Mouse (Mus musculus): ENCODE measurements around the gene Clrn3.
"Not testable (repeated sequence)": the region's sequence is repeated elsewhere in the genome, so short reads cannot be mapped to it uniquely, and the experiment has no call there.

Clrn3 gene

DNA sequence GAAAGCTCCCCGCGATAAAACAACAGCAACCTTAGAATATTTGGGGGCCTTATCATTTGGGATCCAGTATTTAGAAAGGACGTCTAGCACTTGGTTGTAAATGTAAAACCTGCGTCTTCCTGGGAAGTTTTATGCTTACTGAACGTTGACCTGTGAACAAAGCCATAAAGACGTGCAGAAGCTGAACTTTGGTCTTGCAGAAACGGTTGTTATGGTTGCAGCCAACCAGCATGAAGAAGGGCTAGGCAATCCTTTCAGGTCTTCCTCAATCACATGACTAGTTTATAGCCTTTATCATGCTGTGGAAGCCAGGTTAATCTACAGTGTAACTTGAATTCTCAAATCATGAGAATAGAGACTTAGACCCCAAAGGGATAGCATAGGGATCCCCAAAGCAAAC lies at the start of gene Clrn3:
Gene Clrn3, minus strand, starts transcription at position 140 of the 400 bp plus-strand sequence.
- in situ Hi-C loops (cut with MboI; ENCODE audit: low sequenced_read_pairs): no loop called here

- in situ Hi-C loops (cut with MboI; ENCODE audit: low sequenced_read_pairs): no loop called here
Measured at GRCm38 (mm10) chr7:135576329-135576728, 47.9 kb upstream of the Clrn3 start.

DNA sequence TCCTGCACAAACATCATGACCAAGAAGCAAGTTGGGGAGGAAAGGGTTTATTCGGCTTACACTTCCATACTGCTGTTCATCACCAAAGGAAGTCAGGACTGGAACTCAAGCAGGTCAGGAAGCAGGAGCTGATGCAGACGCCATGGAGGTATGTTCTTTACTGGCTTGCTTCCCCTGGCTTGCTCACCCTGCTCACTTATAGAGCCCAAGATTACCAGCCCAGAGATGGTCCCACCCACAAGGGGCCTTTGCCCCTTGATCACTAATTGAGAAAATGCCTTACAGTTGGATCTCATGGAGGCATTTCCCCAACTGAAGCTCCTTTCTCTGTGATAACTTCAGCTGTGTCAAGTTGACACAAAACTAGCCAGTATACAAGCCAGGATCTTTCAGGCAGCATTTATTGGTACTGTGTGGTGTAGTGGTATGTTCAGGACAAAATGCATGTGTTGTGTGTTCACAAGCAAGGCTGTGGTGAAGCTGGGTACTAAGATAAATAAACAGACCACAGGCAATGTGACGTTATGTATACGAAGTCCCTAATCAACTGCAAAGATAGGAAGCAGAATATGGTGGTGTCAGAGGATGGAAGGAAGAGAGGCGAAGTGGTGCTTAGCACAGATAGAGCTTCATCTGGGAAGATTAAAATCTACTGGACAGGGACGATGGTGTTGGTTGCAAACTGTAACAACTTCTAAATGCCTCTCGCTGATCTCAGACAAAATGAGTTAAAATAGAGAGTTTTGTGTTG lies 47.0 kb upstream of the Clrn3 start:
- in situ Hi-C loops (cut with MboI; ENCODE audit: low sequenced_read_pairs): not testable (repeated sequence)

DNA sequence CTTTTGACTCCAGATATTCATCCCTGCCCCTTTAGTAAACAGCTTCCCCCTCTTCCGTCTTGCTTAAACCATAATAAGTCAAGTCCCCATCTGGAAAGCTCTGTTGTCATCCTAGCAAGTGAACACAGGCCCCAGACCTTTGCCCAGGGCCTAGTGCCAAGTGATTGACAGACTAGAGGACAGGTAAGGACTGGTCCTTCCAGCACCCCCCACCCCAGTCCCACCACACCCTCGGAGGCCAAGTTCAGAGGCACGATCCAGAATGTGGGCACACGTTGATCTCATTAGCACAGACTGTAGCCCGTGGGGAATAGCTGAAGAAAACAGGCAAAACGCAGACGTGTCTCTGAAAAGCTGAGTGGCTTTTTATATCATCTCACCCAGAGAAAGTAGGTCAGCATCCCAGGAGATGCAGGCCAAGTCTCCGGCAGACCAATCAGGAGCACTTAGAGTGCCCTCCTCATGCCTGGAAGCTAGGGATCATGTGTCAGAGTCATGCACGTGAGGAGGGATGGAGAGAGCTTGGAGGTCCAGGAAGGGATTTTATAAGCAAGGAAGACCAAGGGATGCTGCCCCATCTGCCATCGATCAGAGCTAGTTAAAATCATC lies 43.6 kb upstream of the Clrn3 start:
- in situ Hi-C loops (cut with MboI; ENCODE audit: low sequenced_read_pairs): no loop called here

DNA sequence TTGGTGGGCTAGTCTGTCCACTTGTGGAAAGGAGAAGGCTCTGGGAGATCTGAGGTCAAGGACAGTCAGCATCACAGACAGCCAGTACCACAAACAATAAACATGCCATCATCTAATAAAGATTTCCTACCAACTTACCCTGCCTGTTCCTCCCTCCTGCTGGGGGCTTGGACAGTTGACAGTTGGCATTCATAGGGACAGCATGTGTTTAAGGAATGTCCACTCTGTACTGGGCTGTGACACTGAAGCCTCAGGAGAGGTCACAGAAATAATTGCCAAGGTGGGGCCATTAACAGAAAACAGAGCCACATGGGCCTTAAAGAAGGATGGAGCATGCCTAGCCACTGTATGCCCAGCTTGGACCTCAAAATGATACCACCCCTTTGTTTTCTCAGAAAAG lies 42.9 kb upstream of the Clrn3 start:
- in situ Hi-C loops (cut with MboI; ENCODE audit: low sequenced_read_pairs): no loop called here

DNA sequence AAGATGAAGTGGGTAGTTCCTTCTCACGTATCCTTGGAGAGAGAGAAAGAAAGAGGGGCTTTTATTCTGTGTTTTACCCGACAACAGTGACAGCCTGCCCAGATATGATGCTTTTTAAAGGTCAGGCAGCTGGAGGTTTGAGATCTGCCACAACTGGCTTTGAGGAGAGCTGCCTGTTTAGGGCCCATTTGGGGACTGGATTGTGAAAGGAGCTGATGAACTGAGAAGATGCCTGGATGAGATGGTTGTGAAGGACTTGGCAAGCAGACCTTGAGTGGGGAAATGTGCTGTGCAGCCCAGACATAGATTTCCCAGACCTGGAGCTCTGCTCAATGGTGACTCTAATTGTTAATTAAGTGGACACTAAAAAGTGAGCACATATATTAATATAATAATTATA lies 40.1 kb upstream of the Clrn3 start:
- in situ Hi-C loops (cut with MboI; ENCODE audit: low sequenced_read_pairs): no loop called here

GRCm38 (mm10) chr7:135567582-135567981 lies 39.1 kb upstream of the Clrn3 start:
- in situ Hi-C loops (cut with MboI; ENCODE audit: low sequenced_read_pairs): no loop called here

DNA sequence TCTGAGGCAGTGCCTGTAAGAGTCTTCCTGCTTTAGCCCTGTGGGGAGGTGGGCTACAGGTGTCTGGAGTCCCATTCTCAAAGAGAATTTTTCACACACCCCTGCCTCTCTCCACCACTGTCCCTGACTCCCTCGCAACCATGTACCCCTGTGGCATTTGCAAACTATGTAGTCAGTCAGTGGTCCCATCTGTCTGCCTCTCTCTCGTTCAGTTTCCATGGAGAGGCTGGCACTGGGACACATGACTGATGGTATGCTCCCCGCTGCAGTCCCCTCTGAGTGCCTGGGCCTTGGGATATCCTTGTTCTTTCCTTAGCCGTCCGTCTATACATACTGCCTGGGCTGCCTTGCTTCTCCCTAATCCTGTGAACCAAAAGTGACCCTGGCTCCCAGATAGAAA lies 37.6 kb upstream of the Clrn3 start:
- in situ Hi-C loops (cut with MboI; ENCODE audit: low sequenced_read_pairs): no loop called here

GRCm38 (mm10) chr7:135564022-135564421 lies 35.6 kb upstream of the Clrn3 start:
- in situ Hi-C loops (cut with MboI; ENCODE audit: low sequenced_read_pairs): no loop called here

DNA sequence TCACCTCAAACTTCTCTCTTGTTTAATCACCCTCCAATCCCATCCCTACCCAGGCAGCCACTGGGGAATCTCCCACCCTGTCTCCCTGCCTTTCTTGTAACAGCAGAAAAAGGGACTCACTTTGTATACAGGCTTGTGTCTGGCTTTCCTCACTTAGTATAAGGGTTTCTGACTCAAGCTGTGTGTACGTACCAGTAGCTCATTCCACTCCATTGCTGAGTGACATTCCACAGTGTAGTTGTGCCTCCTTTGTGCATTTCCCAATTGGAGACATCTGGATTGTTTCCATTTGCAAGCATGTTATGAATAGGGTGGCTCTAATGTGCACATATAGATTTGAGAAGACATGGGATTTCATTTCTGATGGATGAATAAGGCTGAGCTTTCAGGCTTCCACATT lies 31.8 kb upstream of the Clrn3 start:
- in situ Hi-C loops (cut with MboI; ENCODE audit: low sequenced_read_pairs): no loop called here

DNA sequence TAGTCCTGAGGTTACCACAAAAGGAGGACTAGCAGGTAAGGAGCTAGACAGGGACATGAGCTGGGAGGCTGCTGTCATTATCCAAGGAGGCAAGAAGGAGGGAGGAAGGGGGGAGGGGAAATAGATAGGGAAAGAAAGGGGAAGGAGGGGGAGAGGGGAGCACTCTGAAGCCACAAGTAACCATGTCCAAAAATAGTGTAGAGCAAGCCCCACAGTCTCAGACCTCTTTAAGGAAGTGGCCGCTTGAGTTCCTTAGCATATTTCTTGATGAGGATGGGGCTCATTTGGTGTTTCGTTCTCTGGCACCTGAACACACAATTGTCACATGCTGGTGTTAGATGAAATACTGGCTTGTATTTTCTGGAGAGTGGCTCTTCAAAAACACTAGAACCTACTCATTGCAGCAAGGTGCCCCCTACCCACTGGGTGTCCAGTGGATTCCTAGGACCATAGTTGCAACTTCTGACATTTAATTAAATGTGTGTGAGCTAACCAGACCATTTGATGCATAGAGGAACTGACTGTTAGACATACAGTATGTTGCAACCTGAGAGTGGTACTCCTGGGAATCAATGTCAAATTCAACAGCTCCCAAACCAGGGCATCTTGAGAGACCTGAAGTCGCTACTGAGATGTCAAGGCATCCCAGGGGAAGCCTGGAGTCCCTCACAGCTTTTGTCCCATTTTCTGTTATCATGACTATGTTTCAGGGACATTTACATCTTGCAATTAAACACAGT lies 28.4 kb upstream of the Clrn3 start:
- in situ Hi-C loops (cut with MboI; ENCODE audit: low sequenced_read_pairs): no loop called here

DNA sequence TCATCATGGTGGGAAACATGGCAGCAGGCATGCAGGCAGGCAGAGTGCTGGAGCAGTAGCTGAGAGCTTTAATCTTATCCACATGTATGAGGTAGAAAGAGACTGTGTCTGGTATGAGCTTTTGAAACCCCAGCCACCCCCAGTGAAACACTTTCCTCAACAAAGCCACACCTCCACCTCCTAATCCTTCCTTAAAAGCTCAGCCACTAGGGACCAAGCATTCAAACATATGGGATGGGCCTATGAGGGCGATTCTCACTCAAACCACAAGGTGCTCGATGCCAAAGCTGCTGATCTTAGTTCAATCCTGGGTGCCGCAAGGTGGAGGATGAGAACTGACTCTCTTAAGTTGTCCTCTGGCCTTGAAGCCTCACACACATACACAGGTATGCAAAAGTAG lies 25.1 kb upstream of the Clrn3 start:
- in situ Hi-C loops (cut with MboI; ENCODE audit: low sequenced_read_pairs): no loop called here

DNA sequence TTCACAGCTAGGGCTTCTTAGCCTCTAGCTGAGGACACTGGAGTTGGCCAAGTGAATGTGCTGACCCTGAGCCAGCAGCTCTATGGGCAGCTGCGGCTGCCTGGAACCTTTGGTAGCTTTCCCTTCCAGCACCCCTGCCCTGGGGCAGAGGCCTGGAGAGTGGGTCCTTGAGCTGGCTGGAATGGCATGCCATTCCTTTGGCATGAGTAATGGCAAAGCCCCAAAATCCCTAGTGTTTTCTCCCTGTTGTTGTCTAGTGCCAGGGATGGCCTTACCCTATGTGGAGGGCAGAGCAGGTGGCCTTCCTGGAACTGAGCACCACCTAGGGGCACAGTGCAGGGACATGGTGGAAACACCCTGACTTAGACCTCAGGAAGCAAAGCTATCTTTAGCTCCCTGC lies 23.1 kb upstream of the Clrn3 start:
- in situ Hi-C loops (cut with MboI; ENCODE audit: low sequenced_read_pairs): no loop called here

- in situ Hi-C loops (cut with MboI; ENCODE audit: low sequenced_read_pairs): no loop called here
Measured at GRCm38 (mm10) chr7:135548434-135548833, 20.0 kb upstream of the Clrn3 start.

DNA sequence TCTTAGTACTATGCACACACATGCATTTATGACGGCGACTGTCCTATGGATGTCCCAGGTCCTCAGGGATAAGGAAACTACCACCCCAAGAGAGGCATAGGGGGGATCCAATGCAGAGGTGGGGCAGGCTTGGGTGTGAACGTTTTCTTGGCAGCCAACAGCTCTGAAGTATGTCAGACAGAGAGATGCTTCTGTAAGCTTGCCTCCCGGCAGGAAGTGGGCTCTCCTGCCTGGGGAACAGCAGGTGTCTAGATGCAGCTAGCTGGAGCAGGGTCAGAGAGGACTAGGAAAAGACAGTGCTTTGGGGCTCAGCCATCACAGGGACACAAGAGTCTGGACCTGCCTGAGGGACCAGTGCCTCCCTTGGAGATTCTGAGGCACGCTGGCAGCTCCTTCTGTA lies 18.1 kb upstream of the Clrn3 start:
- in situ Hi-C loops (cut with MboI; ENCODE audit: low sequenced_read_pairs): no loop called here

- in situ Hi-C loops (cut with MboI; ENCODE audit: low sequenced_read_pairs): no loop called here
Measured at GRCm38 (mm10) chr7:135545957-135546356, 17.5 kb upstream of the Clrn3 start.

GRCm38 (mm10) chr7:135544321-135544720 lies 15.9 kb upstream of the Clrn3 start:
- in situ Hi-C loops (cut with MboI; ENCODE audit: low sequenced_read_pairs): no loop called here

DNA sequence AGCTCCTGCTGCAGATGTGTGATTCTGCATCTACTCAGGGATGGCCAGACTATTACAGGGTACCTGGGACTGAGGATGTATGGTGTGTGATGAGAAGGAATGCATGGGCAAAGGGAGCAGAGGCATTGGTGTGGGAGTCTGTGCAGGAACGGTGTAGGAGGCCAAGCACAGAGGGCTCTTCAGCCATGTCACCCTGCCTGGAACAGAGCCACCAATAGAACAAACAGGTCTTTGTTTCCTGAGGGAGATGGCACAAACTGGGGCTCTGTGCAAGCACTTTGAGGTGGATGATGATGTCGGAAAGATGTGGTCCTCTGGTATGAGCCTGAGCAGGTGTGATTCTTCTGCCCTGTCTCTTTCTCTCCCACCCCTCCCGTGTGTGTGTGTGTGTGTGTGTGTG lies 14.6 kb upstream of the Clrn3 start:
- in situ Hi-C loops (cut with MboI; ENCODE audit: low sequenced_read_pairs): no loop called here

DNA sequence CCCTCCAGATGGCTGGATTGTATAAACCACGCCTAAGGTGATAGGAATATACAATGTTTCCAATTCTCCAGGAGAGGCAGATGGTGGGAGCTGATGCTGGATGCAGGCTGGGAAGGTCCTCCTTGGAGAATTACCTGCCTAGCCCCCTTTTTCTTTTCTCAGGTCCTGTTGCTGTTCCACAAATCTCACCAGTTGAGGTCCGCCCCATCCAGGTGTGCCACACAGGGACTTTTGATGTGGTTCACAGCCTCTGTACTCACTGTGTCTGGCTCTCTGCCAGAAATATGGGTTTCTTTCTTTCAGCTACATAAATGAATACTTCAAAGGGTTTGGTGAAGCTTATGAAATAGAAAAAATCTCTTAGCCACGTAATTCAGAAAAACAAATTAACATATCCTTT lies 13.8 kb upstream of the Clrn3 start:
- in situ Hi-C loops (cut with MboI; ENCODE audit: low sequenced_read_pairs): no loop called here

GRCm38 (mm10) chr7:135539429-135539828 lies 11.0 kb upstream of the Clrn3 start:
- in situ Hi-C loops (cut with MboI; ENCODE audit: low sequenced_read_pairs): no loop called here

DNA sequence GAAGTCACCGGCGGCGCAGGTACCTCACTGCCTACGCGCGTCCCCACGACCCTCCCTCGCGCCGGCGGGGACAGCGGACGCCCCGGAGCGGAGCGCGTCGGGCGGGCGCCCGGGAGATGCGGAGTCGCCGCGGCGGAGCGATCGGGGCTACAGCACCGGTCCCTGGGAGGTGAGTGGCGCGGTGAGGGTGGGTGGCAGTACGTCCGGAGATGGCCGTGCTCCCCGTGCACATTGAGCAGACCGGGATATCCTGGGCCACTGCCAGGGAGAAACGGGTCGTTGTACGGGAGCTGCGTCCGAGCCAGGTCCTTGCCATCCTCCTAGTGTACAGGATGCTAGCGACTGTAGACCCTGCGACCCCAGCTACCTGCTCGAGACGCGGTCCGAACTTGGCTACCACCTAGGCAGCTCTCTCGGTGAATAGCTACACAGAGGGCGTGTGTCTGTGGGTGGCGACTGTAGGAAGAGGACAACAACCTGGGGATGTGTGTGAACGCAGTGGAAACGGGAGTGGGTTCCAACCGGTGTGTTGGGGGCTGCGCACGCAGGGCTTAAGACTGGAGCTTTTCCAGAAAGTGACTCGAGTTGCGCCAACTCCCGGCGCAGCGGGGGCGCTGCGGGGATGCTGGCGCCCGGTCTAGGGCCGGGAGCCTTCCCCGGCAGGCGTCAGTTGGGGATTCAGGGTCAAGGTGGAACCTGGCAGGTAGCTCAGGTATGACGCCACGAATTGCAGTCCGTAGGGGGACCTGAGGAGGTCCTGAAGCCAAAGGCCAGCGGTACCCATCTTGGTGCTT lies 9.7 kb upstream of the Clrn3 start:
- in situ Hi-C loops (cut with MboI; ENCODE audit: low sequenced_read_pairs): no loop called here
